Mouse (Mus musculus) lung, embryonic 14.5 days (tissue): ENCODE results near the gene Tbc1d23. TPM values are rescaled to one million over a fixed set of nuclear protein-coding genes. Genes with fewer than 3 reads are reported as not detected.

Source experiments
- ATAC-seq: fragments of 200-750 bp; cut with Nextera tagmentation; 2 replicates; pipeline ENCODE4 v1.8.0; 2017; ENCODE audit warnings: mild to moderate bottlenecking, moderate TSS enrichment, moderate library complexity; ENCODE audit not compliant: insufficient read depth
- DNase-seq: peaks from one replicate; pipeline ENCODE4 v3.0.0-alpha.2; 2015
- H3K27ac ChIP-seq: fragments of 300-500 bp; sonication (generic); 2 replicates; pipeline ENCODE4 v1.5.1; 2014; ENCODE audit warnings: low read depth, mild to moderate bottlenecking, moderate library complexity
- H3K27me3 ChIP-seq: fragments of 300-500 bp; sonication (generic); 2 replicates; pipeline ENCODE4 v1.6.1; 2014; ENCODE audit warnings: low read length, control low read depth; ENCODE audit not compliant: insufficient read depth
- H3K36me3 ChIP-seq: fragments of 300-500 bp; sonication (generic); 2 replicates; pipeline ENCODE4 v1.6.1; 2014; ENCODE audit warnings: control low read depth; ENCODE audit not compliant: insufficient read depth
- H3K4me1 ChIP-seq: fragments of 300-500 bp; sonication (generic); 2 replicates; pipeline ENCODE4 v1.6.1; 2014; ENCODE audit warnings: antibody characterized with exemption, control low read depth; ENCODE audit not compliant: insufficient read depth
- H3K4me2 ChIP-seq: fragments of 300-500 bp; sonication (generic); 2 replicates; pipeline ENCODE4 v1.6.1; 2014; ENCODE audit warnings: mild to moderate bottlenecking
- H3K4me3 ChIP-seq: fragments of 300-500 bp; sonication (generic); 2 replicates; pipeline ENCODE4 v1.5.1; 2014; ENCODE audit warnings: low read depth, low read length
- H3K9ac ChIP-seq: fragments of 300-500 bp; sonication (generic); 2 replicates; pipeline ENCODE4 v1.6.1; 2014
- H3K9me3 ChIP-seq: fragments of 300-500 bp; sonication (generic); 2 replicates; pipeline ENCODE4 v1.6.1; 2016; ENCODE audit warnings: low read depth, low read length, control low read depth
- CTCF ChIP-seq: IDR thresholded peaks from 2 replicates; pipeline ENCODE4 v1.5.1; 2016; ENCODE audit warnings: antibody characterized with exemption, low read depth
- WGBS: fragments of 180-500 bp; shearing (Covaris S2); extraction: QIAGEN DNeasy Blood & Tissue Kit; methylation state at CpG from one replicate; pipeline ENCODE4 v1.1.7; 2014; 5-methylcytosine and 5-hydroxymethylcytosine counted together
- polyA plus RNA-seq: library from polyadenylated mRNA; unstranded; fragments of >200 nt; fragmentation: Nextera tagmentation; extraction: Ambion mirVana; gene quantifications from 2 replicates; pipeline ENCODE4 v1.2.1, GENCODE M21; 2014

The Tbc1d23 gene
- polyA plus RNA-seq = 28.3 and 29.0 TPM in 2 replicates

- peak within 1 kb of the TSS; percentile 68 for H3K9ac ChIP-seq
- DNase-seq = peak; percentile 98
- no peaks in the 10 kb centered on the region for H3K27me3 ChIP-seq
- H3K4me3 ChIP-seq = peak within 1 kb of the TSS; percentile 68
- ATAC-seq = peak; percentile 99
- H3K9me3 ChIP-seq = no peaks in the 10 kb centered on the region
- peaks cover 4% of the 10 kb centered on the region; the same call in 1 of the 2 replicates for H3K4me1 ChIP-seq
- peak within 1 kb of the TSS; percentile 31 for H3K27ac ChIP-seq
- WGBS = under 1% methylated on average over 42 of the region's 42 CpGs
- H3K4me2 ChIP-seq = peak within 1 kb of the TSS; percentile 69
- no peak for TF ChIP-seq CTCF
- H3K36me3 ChIP-seq = no peaks in the 10 kb centered on the region
These were observed at the start of gene Tbc1d23 for GRCm38 (mm10) chr16:57231089-57231936. TSS of gene Tbc1d23 (minus strand) at chr16:57231504.

GRCm38 (mm10) chr16:57280221-57281217 lies 49.2 kb upstream of the Tbc1d23 start:
- ATAC-seq = no peak
- no peak overlapping the region for H3K4me3 ChIP-seq
- DNase-seq = peak; percentile 42
- H3K27ac ChIP-seq = no peak overlapping the region
- no peaks in the 10 kb centered on the region for H3K4me1 ChIP-seq
- H3K27me3 ChIP-seq = no peaks in the 10 kb centered on the region
- H3K9ac ChIP-seq = no peak overlapping the region
- no peak for TF ChIP-seq CTCF
- H3K36me3 ChIP-seq = no peaks in the 10 kb centered on the region
- H3K9me3 ChIP-seq = no peaks in the 10 kb centered on the region
- no peak overlapping the region for H3K4me2 ChIP-seq
- WGBS = 82% methylated on average over 31 of the region's 31 CpGs

- H3K4me1 ChIP-seq = no peaks in the 10 kb centered on the region
- ATAC-seq (no peak), DNase-seq (no peak)
- H3K9ac ChIP-seq = no peak overlapping the region
- H3K9me3 ChIP-seq = no peaks in the 10 kb centered on the region
- no peak overlapping the region for H3K4me2 ChIP-seq
- H3K4me3 ChIP-seq = no peak overlapping the region
- H3K27ac ChIP-seq = no peak overlapping the region
- no peak for TF ChIP-seq CTCF
- 80% methylated on average over 10 of the region's 12 CpGs for WGBS
- H3K36me3 ChIP-seq = no peaks in the 10 kb centered on the region
- no peaks in the 10 kb centered on the region for H3K27me3 ChIP-seq
These were observed 47.8 kb upstream of the Tbc1d23 start for GRCm38 (mm10) chr16:57278976-57279626.

GRCm38 (mm10) chr16:57269751-57270150 lies 38.4 kb upstream of the Tbc1d23 start:
- H3K27me3 ChIP-seq = no peaks in the 10 kb centered on the region
- no peak overlapping the region for H3K9ac ChIP-seq
- H3K9me3 ChIP-seq = no peaks in the 10 kb centered on the region
- ATAC-seq (no peak), DNase-seq (no peak)
- no peaks in the 10 kb centered on the region; the same call in 1 of the 2 replicates for H3K4me1 ChIP-seq
- no peak for TF ChIP-seq CTCF
- H3K4me3 ChIP-seq = no peak overlapping the region
- H3K27ac ChIP-seq = no peak overlapping the region
- 89% methylated on average over 13 of the region's 13 CpGs for WGBS
- H3K4me2 ChIP-seq = no peak overlapping the region
- no peaks in the 10 kb centered on the region for H3K36me3 ChIP-seq

- Histone ChIP-seq H3K4me3 (no peak overlapping the region), H3K4me1 (no peaks in the 10 kb centered on the region; the same call in 1 of the 2 replicates), H3K9ac (no peak overlapping the region), H3K9me3 (no peaks in the 10 kb centered on the region), H3K4me2 (no peak overlapping the region), H3K27me3 (no peaks in the 10 kb centered on the region), H3K27ac (no peak overlapping the region), H3K36me3 (no peaks in the 10 kb centered on the region)
- no peak for TF ChIP-seq CTCF
- ATAC-seq = no peak
- 80% methylated on average over 14 of the region's 14 CpGs for WGBS
- no peak for DNase-seq
These were observed 36.9 kb upstream of the Tbc1d23 start for GRCm38 (mm10) chr16:57268058-57268841.

- 4% methylated on average over 1 of the region's 1 CpGs for WGBS
These were observed 35.8 kb upstream of the Tbc1d23 start for GRCm38 (mm10) chr16:57267068-57267467.

More at GRCm38 (mm10) chr16:57267068-57267467, 35.8 kb upstream of the Tbc1d23 start:
- no peak overlapping the region for H3K27ac ChIP-seq
- ATAC-seq = peak; percentile 60; the same call in 1 of the 2 replicates
- no peak overlapping the region for H3K4me3 ChIP-seq
- peak; percentile 73 for DNase-seq
- no peak overlapping the region for H3K9ac ChIP-seq
- H3K27me3 ChIP-seq = no peaks in the 10 kb centered on the region
- H3K4me2 ChIP-seq = no peak overlapping the region
- H3K9me3 ChIP-seq = no peaks in the 10 kb centered on the region
- no peaks in the 10 kb centered on the region; the same call in 1 of the 2 replicates for H3K4me1 ChIP-seq
- TF ChIP-seq CTCF = no peak
- no peaks in the 10 kb centered on the region for H3K36me3 ChIP-seq
